Mouse (Mus musculus) left cerebral cortex, postnatal 10 days (tissue): ENCODE results near the gene Prf1. TPM values are rescaled to one million over a fixed set of nuclear protein-coding genes. Genes with fewer than 3 reads are reported as not detected.

ENCODE experiments used
- DNase-seq, 2 experiments: peaks; one replicate each; pipeline ENCODE4 v3.0.0; 2021 to 2022; ENCODE audit warnings: low spot score in 2 of 2, mixed read lengths in 1 of 2; ENCODE audit errors: extremely low spot score in 1 of 2
- intact Hi-C: fragments of 180-260 bp; cut with DNase I; formaldehyde crosslinking; loops from one replicate; pipeline ENCODE4 v1.15.1; 2025
- total RNA-seq, 2 experiments: library from RNA; stranded (reverse); gene quantifications; 2 replicates each; pipeline ENCODE4 v1.2.3; 2021

The Prf1 gene
- total RNA-seq, 2 experiments from 2014 or later, result not detected

DNA sequence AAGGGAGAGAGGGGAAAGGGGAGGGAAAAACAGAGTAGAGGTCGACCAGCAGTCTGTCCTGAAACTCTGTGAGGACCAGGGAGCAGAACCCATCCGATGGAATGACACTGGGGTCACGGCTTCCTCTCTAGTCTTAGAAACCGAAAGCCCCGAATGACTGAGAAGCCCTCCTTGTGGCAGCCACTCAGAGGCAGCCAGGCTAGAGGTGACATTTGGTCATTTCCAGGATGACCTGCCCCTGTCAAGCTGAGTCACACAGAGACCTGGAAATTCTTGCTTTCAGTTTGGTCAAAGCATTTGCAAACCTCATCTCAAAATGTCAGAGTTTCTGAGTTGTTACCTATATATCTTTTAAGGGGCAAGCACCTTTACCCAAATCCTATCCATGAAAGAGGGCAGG lies 16.5 kb upstream of the Prf1 start:
- DNase-seq, result no peak
- intact Hi-C loops, result no loop called here

DNA sequence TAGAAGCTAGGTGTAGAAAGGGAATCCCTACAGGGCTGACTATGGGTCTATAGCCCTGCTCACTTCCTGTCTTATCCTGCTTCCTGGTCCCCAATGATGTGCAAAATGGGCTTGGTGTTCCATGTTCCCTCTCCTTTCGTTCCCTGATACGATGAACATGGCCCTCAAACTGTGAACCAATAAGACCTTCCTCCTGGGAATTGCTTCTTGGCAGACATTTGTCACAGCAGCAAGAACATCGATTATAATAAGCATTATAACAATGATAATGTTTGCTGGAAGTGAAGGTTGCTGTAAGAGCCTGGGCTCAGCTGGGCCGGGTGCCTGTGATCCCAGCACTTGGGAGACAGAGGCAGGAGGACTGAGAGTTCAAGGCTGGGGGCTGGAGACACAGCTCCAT lies 13.3 kb upstream of the Prf1 start:
- intact Hi-C loops, result no loop called here
- DNase-seq, result no peak

DNA sequence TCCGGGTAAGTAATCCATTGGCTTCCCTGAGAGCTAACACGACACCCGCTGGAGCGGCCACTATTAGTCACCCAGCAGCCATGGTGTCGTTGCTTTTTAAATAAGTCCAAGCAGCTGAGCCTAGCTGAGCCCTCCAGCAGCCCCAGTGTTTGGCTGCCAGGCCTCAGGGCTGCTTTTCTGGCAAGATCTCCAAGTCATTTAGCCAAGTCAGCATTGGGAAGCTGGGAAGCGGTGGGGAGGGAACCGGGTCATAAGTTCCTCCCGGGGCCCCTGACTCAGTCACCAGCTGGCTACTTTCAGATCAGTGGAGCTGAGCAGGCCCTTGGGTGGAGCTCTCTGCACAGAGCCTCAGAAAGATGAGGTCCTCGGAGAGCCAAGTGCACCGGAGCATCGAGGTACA lies 12.4 kb upstream of the Prf1 start:
- intact Hi-C loops, result no loop called here
- no peak for DNase-seq

GRCm38 (mm10) chr10:61286246-61286645 lies 11.4 kb upstream of the Prf1 start:
- intact Hi-C loops, result no loop called here
- no peak for DNase-seq

DNA sequence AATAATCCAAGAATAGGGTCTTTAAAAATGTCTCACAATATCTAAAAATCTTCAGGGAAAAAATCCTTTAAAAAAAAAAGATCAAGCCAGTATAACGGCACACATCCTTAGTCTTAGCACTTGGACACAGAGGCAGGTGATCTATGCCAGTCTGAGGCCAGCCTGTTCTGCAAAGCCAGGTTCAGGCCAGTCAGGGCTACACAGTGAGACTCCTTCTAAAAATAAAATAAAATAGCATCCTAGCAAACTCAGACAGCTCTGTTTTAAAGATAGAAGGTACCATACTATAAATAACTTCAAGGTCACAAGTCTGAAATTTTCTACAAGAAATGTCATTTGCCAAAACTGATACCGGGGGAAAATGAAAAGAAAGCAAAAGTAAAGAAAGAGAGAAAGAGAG lies 7.6 kb upstream of the Prf1 start:
- intact Hi-C loops, result no loop called here
- no peak for DNase-seq

DNA sequence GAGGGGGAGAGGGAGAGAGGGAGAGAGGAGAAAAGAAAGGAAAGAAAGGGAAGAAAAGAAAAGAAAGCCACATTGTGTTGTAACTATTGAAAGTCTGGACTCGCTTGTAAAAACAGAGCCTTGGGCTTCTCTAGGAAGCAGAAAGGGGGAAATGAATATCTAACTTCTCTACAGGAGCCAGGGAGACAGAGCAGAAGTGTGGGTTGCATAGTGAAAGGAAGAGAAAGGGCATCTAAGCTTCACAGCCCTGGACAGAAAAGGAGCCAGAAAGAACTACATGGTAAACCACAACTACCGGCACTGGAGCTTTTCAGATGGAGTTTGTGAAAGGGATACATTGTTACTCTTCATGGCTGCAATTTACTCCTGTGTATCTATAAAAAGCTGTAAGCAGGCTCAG lies 7.2 kb upstream of the Prf1 start:
- DNase-seq, result no peak
- intact Hi-C loops, result no loop called here

DNA sequence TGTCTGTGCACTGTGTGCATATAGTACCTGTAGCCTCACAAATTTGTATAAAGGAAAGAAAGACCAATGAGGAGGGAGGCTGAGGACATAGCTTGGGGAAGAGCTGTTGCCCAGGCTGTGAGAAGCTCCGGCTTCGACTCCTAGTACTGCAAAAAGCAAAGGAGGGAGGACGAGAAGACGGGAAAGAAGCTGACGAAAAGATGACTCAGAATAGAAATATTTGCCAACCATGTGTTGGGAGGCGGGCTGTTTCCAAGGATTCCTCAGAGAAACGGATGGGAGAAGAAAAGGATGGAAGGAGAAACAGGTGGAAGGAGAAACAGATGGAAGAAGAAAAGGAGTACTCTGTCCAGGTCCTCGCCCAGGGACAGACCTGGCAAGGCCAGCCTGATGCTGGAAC lies 3.4 kb upstream of the Prf1 start:
- peak in 1 of 2 experiments; percentile 14 for DNase-seq
- intact Hi-C loops, result no loop called here

DNA sequence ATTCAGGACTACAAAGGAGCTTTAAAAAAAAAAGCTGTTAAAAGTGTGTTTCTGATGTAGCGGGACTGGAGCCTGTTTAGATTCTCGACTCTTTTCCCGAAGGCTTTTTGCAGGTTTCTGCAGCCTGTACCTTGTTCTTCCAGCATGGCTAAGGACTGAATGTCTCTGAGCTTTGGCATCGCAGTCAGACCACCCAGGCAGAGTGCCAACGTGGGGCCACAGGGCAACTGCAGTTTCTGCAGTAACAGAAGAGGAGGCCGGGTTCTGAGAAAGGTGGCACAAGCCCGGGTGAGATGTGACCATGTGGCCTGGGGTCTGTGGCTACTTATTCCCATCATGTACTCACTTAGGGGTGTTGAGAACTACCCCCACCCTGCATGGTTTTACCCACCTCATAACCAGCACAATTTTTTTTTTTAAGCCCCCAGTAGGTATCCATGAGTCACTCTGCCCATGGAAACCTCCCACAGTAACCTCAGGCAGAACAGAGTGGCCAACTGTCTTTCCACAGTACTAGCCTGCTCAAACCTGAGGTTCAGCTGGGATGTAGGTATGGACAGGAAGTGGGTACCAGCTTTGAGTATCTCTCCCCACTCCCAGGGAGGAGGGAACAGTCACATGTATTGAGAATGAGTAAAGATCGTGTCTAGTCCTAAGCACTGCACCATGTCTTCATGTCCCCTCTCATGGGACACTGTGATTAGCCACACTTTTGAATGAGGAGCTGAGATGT lies 754 bp upstream of the Prf1 start:
- DNase-seq, result no peak
- intact Hi-C loops, result no loop called here

GRCm38 (mm10) chr10:61300996-61301395 lies 3.4 kb downstream of the Prf1 start:
- intact Hi-C loops, result no loop called here
- no peak for DNase-seq

- no peak for DNase-seq
- intact Hi-C loops, result no loop called here
Observed at GRCm38 (mm10) chr10:61304046-61304445, 6.4 kb downstream of the Prf1 start.

DNA sequence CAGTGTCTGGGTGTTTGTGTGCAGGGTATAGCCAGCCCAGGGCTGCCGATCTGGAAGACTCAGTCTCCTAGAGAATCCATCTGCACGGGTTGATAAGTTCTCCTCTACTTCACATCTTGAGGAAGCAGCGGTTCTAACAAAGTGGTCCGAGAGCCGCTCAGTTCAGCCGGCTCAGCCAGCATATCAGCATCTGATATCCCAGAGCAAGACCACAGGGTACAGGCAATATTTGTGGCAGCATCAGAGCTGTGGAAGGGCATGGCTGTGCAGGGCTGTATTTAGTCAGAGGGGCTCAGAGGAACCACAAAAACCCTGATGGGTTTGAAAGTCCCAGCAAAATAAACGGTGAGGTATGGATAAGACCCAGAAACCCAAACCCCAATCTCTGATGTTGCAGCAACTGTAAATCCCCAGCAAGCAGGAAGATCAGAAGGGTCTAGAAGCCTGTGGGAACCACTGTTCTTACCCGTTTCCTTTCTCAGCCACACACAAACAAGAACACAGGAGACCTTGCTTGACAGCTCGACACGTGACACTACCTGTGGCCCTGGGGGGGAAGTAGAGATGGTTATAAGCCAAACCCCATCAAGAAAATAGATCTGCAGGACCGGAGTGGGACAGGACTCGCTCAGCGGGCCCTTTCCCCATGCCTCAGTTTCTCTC lies 8.4 kb downstream of the Prf1 start:
- DNase-seq, result no peak
- intact Hi-C loops, result no loop called here

- intact Hi-C loops, result no loop called here
- no peak for DNase-seq
Observed at GRCm38 (mm10) chr10:61308706-61309320, 11.2 kb downstream of the Prf1 start.

DNA sequence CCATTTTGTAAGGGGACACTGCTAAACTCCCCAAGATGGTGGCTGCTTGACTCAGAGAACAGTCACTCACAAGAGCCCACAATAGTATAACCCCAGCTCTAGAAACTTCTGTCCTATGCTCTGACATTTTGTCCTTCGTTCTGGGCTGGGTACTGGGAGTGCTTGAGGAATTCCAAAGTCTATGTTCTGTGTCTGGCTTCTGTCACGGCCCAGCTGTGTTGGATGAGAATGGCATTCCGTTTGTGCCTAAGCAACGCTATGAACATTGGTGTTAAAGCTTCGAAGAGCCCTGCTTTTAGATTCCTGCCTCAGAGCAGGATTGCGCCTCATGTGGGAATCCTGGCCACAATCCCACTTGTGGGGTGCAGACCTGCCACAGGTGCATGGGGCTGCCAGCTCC lies 14.5 kb downstream of the Prf1 start:
- intact Hi-C loops, result no loop called here
- DNase-seq, result peak in 1 of 2 experiments; percentile 15

DNA sequence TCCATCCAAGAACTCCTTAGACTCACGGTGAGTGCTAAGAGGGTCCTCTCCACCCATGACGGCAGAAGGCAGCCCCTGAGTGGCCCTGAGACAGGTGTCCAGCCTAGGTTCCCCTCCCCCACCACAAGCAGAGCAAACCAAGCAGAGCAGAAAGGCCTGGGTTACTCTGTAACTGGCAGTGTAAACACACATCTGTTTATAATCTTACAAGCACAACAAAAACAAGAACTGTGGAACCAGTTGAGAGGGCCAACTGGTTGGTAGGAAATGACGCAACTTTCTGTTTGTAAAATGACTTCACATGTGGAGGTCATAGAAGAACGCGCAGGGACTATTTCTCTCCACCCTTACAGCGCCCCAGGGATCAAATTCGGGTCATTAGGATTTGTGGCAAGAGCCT lies 15.1 kb downstream of the Prf1 start:
- peak in 1 of 2 experiments; percentile 2 for DNase-seq
- intact Hi-C loops, result no loop called here

GRCm38 (mm10) chr10:61313750-61314149 lies 16.1 kb downstream of the Prf1 start:
- no peak for DNase-seq
- intact Hi-C loops, result no loop called here

- peak in 1 of 2 experiments; percentile 12 for DNase-seq
- intact Hi-C loops, result no loop called here
Observed at GRCm38 (mm10) chr10:61315324-61315880, 17.8 kb downstream of the Prf1 start.

DNA sequence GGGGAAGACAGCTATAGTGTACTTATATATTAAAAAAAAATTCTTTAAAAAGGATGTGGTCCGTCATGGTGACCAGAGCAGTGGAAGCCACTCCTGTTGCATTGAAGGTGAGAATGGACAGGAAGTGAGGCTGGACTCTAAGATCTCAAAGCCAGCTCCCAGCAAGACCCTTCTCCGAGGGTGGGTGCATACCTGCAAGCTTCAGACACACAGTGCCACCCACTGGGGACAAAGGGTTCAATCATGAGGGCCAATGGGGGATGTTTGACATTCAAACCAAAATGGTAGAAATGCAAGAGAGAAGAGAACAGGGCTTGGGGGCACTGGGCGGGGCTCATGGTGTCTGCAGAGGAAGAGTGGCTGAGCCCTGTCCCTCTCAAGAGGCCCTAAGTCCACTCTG lies 20.9 kb downstream of the Prf1 start:
- intact Hi-C loops, result no loop called here
- DNase-seq, result no peak

- intact Hi-C loops, result no loop called here
- DNase-seq, result no peak
Observed at GRCm38 (mm10) chr10:61324717-61325116, 27.1 kb downstream of the Prf1 start.

- intact Hi-C loops, result no loop called here
- DNase-seq, result no peak
Observed at GRCm38 (mm10) chr10:61325782-61326328, 28.2 kb downstream of the Prf1 start.

DNA sequence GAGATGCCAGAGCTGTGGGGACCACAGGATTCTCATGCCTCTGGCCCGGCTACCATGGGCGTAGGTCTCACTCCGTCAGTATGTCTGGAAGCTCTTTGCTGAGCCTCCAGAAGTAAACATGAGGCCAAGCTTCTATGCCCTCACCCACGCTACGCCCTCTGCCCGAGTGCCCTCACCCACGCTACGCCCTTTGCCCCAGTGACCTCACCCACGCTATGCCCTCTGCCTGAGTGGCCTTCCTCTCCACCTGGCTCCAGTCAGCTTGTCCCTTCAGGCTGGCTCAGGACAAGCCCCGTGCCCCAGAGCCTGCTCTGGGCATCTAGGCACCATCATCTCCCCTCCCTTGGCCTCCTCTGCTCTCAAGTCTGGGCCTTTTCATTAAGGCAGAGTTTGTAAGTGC lies 29.9 kb downstream of the Prf1 start:
- DNase-seq, result no peak
- intact Hi-C loops, result no loop called here
